Mouse (Mus musculus) liver, embryonic 16.5 days (tissue): Measurements from ENCODE around the gene Cox7a2l. TPM values are rescaled to one million over a fixed set of nuclear protein-coding genes. Genes with fewer than 3 reads are reported as not detected.
A peak's percentile ranks its signal among the peaks of the same experiment; 100 is the strongest.

ENCODE experiments used
- ATAC-seq: fragments of 200-750 bp; cut with Nextera tagmentation; 2 replicates; pipeline ENCODE4 v1.8.0; 2017; ENCODE audit warnings: low read depth, mild to moderate bottlenecking, moderate number of reproducible peaks, moderate library complexity
- H3K27ac ChIP-seq: fragments of 300-500 bp; sonication (generic); 2 replicates; pipeline ENCODE4 v1.5.1; 2014; ENCODE audit warnings: mild to moderate bottlenecking, low read length
- H3K27me3 ChIP-seq: fragments of 300-500 bp; sonication (generic); 2 replicates; pipeline ENCODE4 v1.6.1; 2014; ENCODE audit warnings: low read depth, low read length, mixed read lengths; ENCODE audit not compliant: control insufficient read depth, insufficient read depth
- H3K36me3 ChIP-seq: fragments of 300-500 bp; sonication (generic); 2 replicates; pipeline ENCODE4 v1.6.1; 2014; ENCODE audit warnings: mild to moderate bottlenecking; ENCODE audit not compliant: control insufficient read depth, insufficient read depth
- H3K4me1 ChIP-seq: fragments of 300-500 bp; sonication (generic); 2 replicates; pipeline ENCODE4 v1.6.1; 2014; ENCODE audit warnings: low read depth, low read length, mixed read lengths; ENCODE audit not compliant: control insufficient read depth
- H3K4me2 ChIP-seq: fragments of 300-500 bp; sonication (generic); 2 replicates; pipeline ENCODE4 v1.6.1; 2014; ENCODE audit warnings: low read depth, low read length, mixed read lengths
- H3K4me3 ChIP-seq: fragments of 300-500 bp; sonication (generic); 2 replicates; pipeline ENCODE4 v1.5.1; 2014; ENCODE audit warnings: low read depth, mild to moderate bottlenecking, low read length
- H3K9ac ChIP-seq: fragments of 300-500 bp; sonication (generic); 2 replicates; pipeline ENCODE4 v1.6.1; 2014; ENCODE audit warnings: low read depth, low read length
- H3K9me3 ChIP-seq: fragments of 300-500 bp; sonication (generic); replicated peaks from 2 replicates; pipeline ENCODE4 v1.6.1; 2016; ENCODE audit warnings: low read length; ENCODE audit not compliant: control insufficient read depth
- WGBS: fragments of 180-500 bp; shearing (Covaris S2); extraction: QIAGEN DNeasy Blood & Tissue Kit; methylation state at CpG from one replicate; pipeline ENCODE4 v1.1.7; 2014; ENCODE audit not compliant: insufficient replicate concordance; 5-methylcytosine and 5-hydroxymethylcytosine counted together
- polyA plus RNA-seq: library from polyadenylated mRNA; unstranded; fragments of >200 nt; fragmentation: Nextera tagmentation; extraction: Ambion mirVana; gene quantifications from 2 replicates; pipeline ENCODE4 v1.2.1, GENCODE M21; 2015

Cox7a2l gene
- polyA plus RNA-seq, 1 experiment from 2014 or later = 61.0 TPM

- peaks cover 26% of the 10 kb centered on the region for H3K27me3 ChIP-seq
- no peaks in the 10 kb centered on the region for H3K9me3 ChIP-seq
Observed at GRCm38 (mm10) chr17:83548501-83549233, 31.5 kb upstream of the Cox7a2l start.

GRCm38 (mm10) chr17:83547145-83547544 is 30.0 kb upstream of the Cox7a2l start:
- H3K4me3 ChIP-seq = no peak overlapping the region
- WGBS = 66% methylated on average over 10 of the region's 10 CpGs
- peaks cover 12% of the 10 kb centered on the region for H3K4me1 ChIP-seq
- no peak overlapping the region for H3K9ac ChIP-seq
- no peaks in the 10 kb centered on the region for H3K9me3 ChIP-seq
- H3K27ac ChIP-seq = no peak overlapping the region
- H3K4me2 ChIP-seq = no peak overlapping the region
- peaks cover 26% of the 10 kb centered on the region for H3K27me3 ChIP-seq
- no peaks in the 10 kb centered on the region for H3K36me3 ChIP-seq
- no peak for ATAC-seq

More at GRCm38 (mm10) chr17:83548501-83549233, 31.5 kb upstream of the Cox7a2l start:
- ATAC-seq = 0 out of 2 replicates have a peak, but pooled peaks have one; percentile 30
- Histone ChIP-seq H3K4me2 (no peak overlapping the region), H3K9ac (no peak overlapping the region), H3K36me3 (no peaks in the 10 kb centered on the region), H3K4me3 (no peak overlapping the region), H3K27ac (no peak overlapping the region), H3K4me1 (peaks cover 12% of the 10 kb centered on the region)
- WGBS = 24% methylated on average over 12 of the region's 12 CpGs

- Histone ChIP-seq H3K36me3 (no peaks in the 10 kb centered on the region), H3K4me3 (peak overlapping the region; percentile 39), H3K9me3 (no peaks in the 10 kb centered on the region), H3K27me3 (peaks cover 26% of the 10 kb centered on the region), H3K27ac (no peak overlapping the region), H3K9ac (no peak overlapping the region; the same call in 1 of the 2 replicates), H3K4me2 (peak overlapping the region; percentile 41), H3K4me1 (peaks cover 12% of the 10 kb centered on the region)
- no peak for ATAC-seq
- 20% methylated on average over 35 of the region's 35 CpGs for WGBS
Observed at GRCm38 (mm10) chr17:83545756-83546742, 28.9 kb upstream of the Cox7a2l start.

- Histone ChIP-seq H3K4me2 (peak overlapping the region; percentile 41; the same call in 1 of the 2 replicates), H3K4me3 (peak overlapping the region; percentile 39), H3K9ac (no peak overlapping the region), H3K27me3 (peaks cover 26% of the 10 kb centered on the region), H3K27ac (no peak overlapping the region), H3K9me3 (no peaks in the 10 kb centered on the region), H3K36me3 (no peaks in the 10 kb centered on the region), H3K4me1 (peaks cover 12% of the 10 kb centered on the region)
- WGBS = 63% methylated on average over 6 of the region's 6 CpGs
- no peak for ATAC-seq
Observed at GRCm38 (mm10) chr17:83545259-83545658, 28.1 kb upstream of the Cox7a2l start.

- Histone ChIP-seq H3K27ac (no peak overlapping the region), H3K27me3 (peaks cover 22% of the 10 kb centered on the region), H3K4me1 (peaks cover 4% of the 10 kb centered on the region), H3K4me2 (no peak overlapping the region), H3K4me3 (no peak overlapping the region), H3K36me3 (no peaks in the 10 kb centered on the region), H3K9ac (no peak overlapping the region), H3K9me3 (no peaks in the 10 kb centered on the region)
- no peak for ATAC-seq
- WGBS = 65% methylated on average over 2 of the region's 2 CpGs
Observed at GRCm38 (mm10) chr17:83542424-83542823, 25.3 kb upstream of the Cox7a2l start.

- H3K9me3 ChIP-seq = no peaks in the 10 kb centered on the region
- no peaks in the 10 kb centered on the region for H3K4me1 ChIP-seq
- ATAC-seq = no peak
- H3K9ac ChIP-seq = no peak overlapping the region
- 47% methylated on average over 12 of the region's 12 CpGs for WGBS
- no peaks in the 10 kb centered on the region for H3K27me3 ChIP-seq
- no peak overlapping the region for H3K27ac ChIP-seq
- H3K4me3 ChIP-seq = no peak overlapping the region
- H3K4me2 ChIP-seq = no peak overlapping the region
- H3K36me3 ChIP-seq = no peaks in the 10 kb centered on the region
Observed at GRCm38 (mm10) chr17:83539262-83540037, 22.3 kb upstream of the Cox7a2l start.

- Histone ChIP-seq H3K36me3 (no peaks in the 10 kb centered on the region), H3K4me3 (no peak overlapping the region), H3K27me3 (no peaks in the 10 kb centered on the region), H3K27ac (no peak overlapping the region), H3K4me2 (no peak overlapping the region), H3K9me3 (no peaks in the 10 kb centered on the region), H3K9ac (no peak overlapping the region), H3K4me1 (no peaks in the 10 kb centered on the region)
- whole genome bisulfite sequencing = 65% methylated on average over 1 of the region's 1 CpGs
- no peak for ATAC-seq
Observed at GRCm38 (mm10) chr17:83538694-83539093, 21.6 kb upstream of the Cox7a2l start.

GRCm38 (mm10) chr17:83538141-83538540 is 21.0 kb upstream of the Cox7a2l start:
- 66% methylated on average over 9 of the region's 9 CpGs for WGBS
- no peaks in the 10 kb centered on the region; the same call in 1 of the 2 replicates for H3K4me1 ChIP-seq
- no peak for ATAC-seq

More at GRCm38 (mm10) chr17:83538141-83538540, 21.0 kb upstream of the Cox7a2l start:
- Histone ChIP-seq H3K9ac (no peak overlapping the region), H3K36me3 (no peaks in the 10 kb centered on the region), H3K27ac (no peak overlapping the region), H3K4me2 (no peak overlapping the region), H3K4me3 (no peak overlapping the region), H3K9me3 (no peaks in the 10 kb centered on the region), H3K27me3 (no peaks in the 10 kb centered on the region)
